Mouse (Mus musculus): ENCODE results near the gene Kcnj6.

- TF ChIP-seq CTCF (IDR thresholded peaks at IDR 0.05; ENCODE audit: borderline replicate concordance, control insufficient read depth, extremely low read depth, insufficient read depth, low read length, poor library complexity) (no peak), POLR2A (IDR thresholded peaks at IDR 0.05; ENCODE audit: control insufficient read depth, extremely low read depth, insufficient read depth, low read length, poor library complexity) (no peak)
Measured at GRCm38 (mm10) chr16:94724747-94725211, 272.7 kb downstream of the Kcnj6 start.

All from thymus, adult 2 months (tissue).